Mouse (Mus musculus): ENCODE results near the gene Syt17. TPM values are rescaled to one million over a fixed set of nuclear protein-coding genes. Genes with fewer than 3 reads are reported as not detected.

The Syt17 gene
- total RNA-seq, 1 experiment: 0.67 TPM

- Histone ChIP-seq H3K9ac (ENCODE audit: insufficient read depth, low read depth, low read length, poor library complexity, severe bottlenecking) (no peak overlapping the region), H3K4me1 (ENCODE audit: control insufficient read depth in 2 of 2, insufficient read depth in 2 of 2, low read length in 2 of 2, poor library complexity in 1 of 2) (peaks cover 0 to 1% of the 10 kb centered on the region in 2 experiments; a peak in 1 of 4 replicates), H3K4me3 (ENCODE audit: insufficient read depth in 1 of 2, low read depth in 1 of 2, low read length in 2 of 2, poor library complexity in 1 of 2, severe bottlenecking in 1 of 2) (no peak overlapping the region), H3K27ac (ENCODE audit: insufficient read depth, low read depth, low read length, poor library complexity, severe bottlenecking) (no peak overlapping the region), H3K36me3 (ENCODE audit: control insufficient read depth, insufficient read depth, low read length, poor library complexity, severe bottlenecking) (no peaks in the 10 kb centered on the region), H3K9me3 (ENCODE audit: control insufficient read depth, insufficient read depth, low read depth, low read length) (no peaks in the 10 kb centered on the region)
- TF ChIP-seq ZNF384 (IDR thresholded peaks at IDR 0.05; ENCODE audit: low read depth, low read length): no peak
- no peak for TF ChIP-seq ZC3H11A (IDR thresholded peaks at IDR 0.05; ENCODE audit: borderline replicate concordance, low read depth, low read length)
- no peak for TF ChIP-seq CHD2 (IDR thresholded peaks at IDR 0.05; ENCODE audit: low read depth, low read length)
- no peak for TF ChIP-seq HCFC1 (IDR thresholded peaks at IDR 0.05; ENCODE audit: borderline replicate concordance, insufficient read depth, low read length)
- no peak for TF ChIP-seq MAFK (IDR thresholded peaks at IDR 0.05; ENCODE audit: insufficient read depth, low read depth, low read length)
- DNase-seq (ENCODE audit: low read depth, low spot score): no peak
- in situ Hi-C loops (cut with MboI; ENCODE audit: low sequenced_read_pairs in 2 of 2, unreplicated experiment in 2 of 2): no loop called here
Measured at GRCm38 (mm10) chr7:118468060-118468459, 20.0 kb upstream of the Syt17 start.

DNA sequence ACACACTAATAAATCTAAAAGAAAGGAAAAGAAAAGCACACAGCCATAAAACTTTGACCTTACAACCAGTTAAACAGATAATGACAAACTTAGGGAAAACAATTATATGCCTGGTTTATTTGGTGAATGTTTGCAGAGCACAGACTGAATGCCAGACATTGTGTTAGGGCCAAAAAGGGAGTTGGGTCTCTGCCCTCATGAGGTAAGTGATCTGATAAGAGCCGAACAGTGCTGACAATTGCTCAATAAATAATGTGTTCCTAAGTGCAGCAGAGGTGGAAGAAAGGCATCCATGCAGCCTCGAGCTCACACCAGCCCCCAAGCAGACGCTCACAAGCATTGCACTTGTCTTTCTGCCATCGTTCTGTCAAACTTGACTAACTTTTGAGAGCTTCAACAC, 16.4 kb upstream of the Syt17 start:
- H3K4me1 ChIP-seq (ENCODE audit: control insufficient read depth in 2 of 2, insufficient read depth in 2 of 2, low read length in 2 of 2, poor library complexity in 1 of 2): peaks cover 0 to 2% of the 10 kb centered on the region in 2 experiments; a peak in 1 of 4 replicates
- in situ Hi-C loops (cut with MboI; ENCODE audit: low sequenced_read_pairs in 2 of 2, unreplicated experiment in 2 of 2): no loop called here
- no peak for TF ChIP-seq HCFC1 (IDR thresholded peaks at IDR 0.05; ENCODE audit: borderline replicate concordance, insufficient read depth, low read length)
- no peak for TF ChIP-seq CHD2 (IDR thresholded peaks at IDR 0.05; ENCODE audit: low read depth, low read length)
- TF ChIP-seq MAFK (IDR thresholded peaks at IDR 0.05; ENCODE audit: insufficient read depth, low read depth, low read length): no peak
- TF ChIP-seq ZNF384 (IDR thresholded peaks at IDR 0.05; ENCODE audit: low read depth, low read length): no peak
- TF ChIP-seq ZC3H11A (IDR thresholded peaks at IDR 0.05; ENCODE audit: borderline replicate concordance, low read depth, low read length): no peak
- no peak overlapping the region for H3K4me3 ChIP-seq (ENCODE audit: insufficient read depth in 1 of 2, low read depth in 1 of 2, low read length in 2 of 2, poor library complexity in 1 of 2, severe bottlenecking in 1 of 2)
- no peak overlapping the region for H3K9ac ChIP-seq (ENCODE audit: insufficient read depth, low read depth, low read length, poor library complexity, severe bottlenecking)
- DNase-seq (ENCODE audit: low read depth, low spot score): no peak
- H3K36me3 ChIP-seq (ENCODE audit: control insufficient read depth, insufficient read depth, low read length, poor library complexity, severe bottlenecking): no peaks in the 10 kb centered on the region
- no peak overlapping the region for H3K27ac ChIP-seq (ENCODE audit: insufficient read depth, low read depth, low read length, poor library complexity, severe bottlenecking)
- H3K9me3 ChIP-seq (ENCODE audit: control insufficient read depth, insufficient read depth, low read depth, low read length): no peaks in the 10 kb centered on the region

GRCm38 (mm10) chr7:118462818-118463762, 15.1 kb upstream of the Syt17 start:
- DNase-seq (ENCODE audit: low read depth, low spot score): no peak
- in situ Hi-C loops (cut with MboI; ENCODE audit: low sequenced_read_pairs in 2 of 2, unreplicated experiment in 2 of 2): no loop called here
- Histone ChIP-seq H3K27ac (ENCODE audit: insufficient read depth, low read depth, low read length, poor library complexity, severe bottlenecking) (no peak overlapping the region), H3K9me3 (ENCODE audit: control insufficient read depth, insufficient read depth, low read depth, low read length) (no peaks in the 10 kb centered on the region), H3K36me3 (ENCODE audit: control insufficient read depth, insufficient read depth, low read length, poor library complexity, severe bottlenecking) (no peaks in the 10 kb centered on the region), H3K4me1 (ENCODE audit: control insufficient read depth in 2 of 2, insufficient read depth in 2 of 2, low read length in 2 of 2, poor library complexity in 1 of 2) (peaks cover 0 to 2% of the 10 kb centered on the region in 2 experiments; a peak in 1 of 4 replicates), H3K4me3 (ENCODE audit: insufficient read depth in 1 of 2, low read depth in 1 of 2, low read length in 2 of 2, poor library complexity in 1 of 2, severe bottlenecking in 1 of 2) (no peak overlapping the region), H3K9ac (ENCODE audit: insufficient read depth, low read depth, low read length, poor library complexity, severe bottlenecking) (no peak overlapping the region)
- no peak for TF ChIP-seq MAFK (IDR thresholded peaks at IDR 0.05; ENCODE audit: insufficient read depth, low read depth, low read length)
- no peak for TF ChIP-seq CHD2 (IDR thresholded peaks at IDR 0.05; ENCODE audit: low read depth, low read length)
- TF ChIP-seq ZC3H11A (IDR thresholded peaks at IDR 0.05; ENCODE audit: borderline replicate concordance, low read depth, low read length): no peak
- TF ChIP-seq ZNF384 (IDR thresholded peaks at IDR 0.05; ENCODE audit: low read depth, low read length): no peak
- no peak for TF ChIP-seq HCFC1 (IDR thresholded peaks at IDR 0.05; ENCODE audit: borderline replicate concordance, insufficient read depth, low read length)

GRCm38 (mm10) chr7:118461400-118462136, 13.5 kb upstream of the Syt17 start:
- Histone ChIP-seq H3K9me3 (ENCODE audit: control insufficient read depth, insufficient read depth, low read depth, low read length) (no peaks in the 10 kb centered on the region), H3K4me1 (ENCODE audit: control insufficient read depth in 2 of 2, insufficient read depth in 2 of 2, low read length in 2 of 2, poor library complexity in 1 of 2) (peaks cover 0 to 2% of the 10 kb centered on the region in 2 experiments; a peak in 1 of 4 replicates), H3K36me3 (ENCODE audit: control insufficient read depth, insufficient read depth, low read length, poor library complexity, severe bottlenecking) (no peaks in the 10 kb centered on the region), H3K27ac (ENCODE audit: insufficient read depth, low read depth, low read length, poor library complexity, severe bottlenecking) (no peak overlapping the region), H3K9ac (ENCODE audit: insufficient read depth, low read depth, low read length, poor library complexity, severe bottlenecking) (no peak overlapping the region), H3K4me3 (ENCODE audit: insufficient read depth in 1 of 2, low read depth in 1 of 2, low read length in 2 of 2, poor library complexity in 1 of 2, severe bottlenecking in 1 of 2) (no peak overlapping the region)
- no peak for TF ChIP-seq ZNF384 (IDR thresholded peaks at IDR 0.05; ENCODE audit: low read depth, low read length)
- no peak for TF ChIP-seq HCFC1 (IDR thresholded peaks at IDR 0.05; ENCODE audit: borderline replicate concordance, insufficient read depth, low read length)
- TF ChIP-seq MAFK (IDR thresholded peaks at IDR 0.05; ENCODE audit: insufficient read depth, low read depth, low read length): no peak
- DNase-seq (ENCODE audit: low read depth, low spot score): no peak
- in situ Hi-C loops (cut with MboI; ENCODE audit: low sequenced_read_pairs in 2 of 2, unreplicated experiment in 2 of 2): no loop called here
